Mouse (Mus musculus) midbrain, postnatal 0 days (tissue): ENCODE results near the gene Usp2. TPM values are rescaled to one million over a fixed set of nuclear protein-coding genes. Genes with fewer than 3 reads are reported as not detected.
A peak's percentile ranks its signal among the peaks of the same experiment; 100 is the strongest.

Experiments
- ATAC-seq: fragments of 200-750 bp; cut with Nextera tagmentation; 2 replicates; pipeline ENCODE4 v1.8.0; 2017; ENCODE audit warnings: moderate number of reproducible peaks, mild to moderate bottlenecking, moderate TSS enrichment, moderate library complexity; ENCODE audit not compliant: low FRiP score
- DNase-seq: peaks from one replicate; pipeline ENCODE4 v3.0.0-alpha.2; 2015; ENCODE audit warnings: low spot score
- H3K27ac ChIP-seq: fragments of 300-500 bp; sonication (generic); 2 replicates; pipeline ENCODE4 v1.5.1; 2014; ENCODE audit warnings: low read depth, mild to moderate bottlenecking, low read length, mixed read lengths
- H3K27me3 ChIP-seq: fragments of 300-500 bp; sonication (generic); 2 replicates; pipeline ENCODE4 v1.6.1; 2014; ENCODE audit warnings: low read length, control low read depth, mixed read lengths; ENCODE audit not compliant: insufficient read depth
- H3K36me3 ChIP-seq: fragments of 300-500 bp; sonication (generic); 2 replicates; pipeline ENCODE4 v1.6.1; 2014; ENCODE audit warnings: low read length, control low read depth, mixed read lengths; ENCODE audit not compliant: insufficient read depth
- H3K4me1 ChIP-seq: fragments of 300-500 bp; sonication (generic); 2 replicates; pipeline ENCODE4 v1.6.1; 2014; ENCODE audit warnings: mild to moderate bottlenecking, control low read depth, antibody characterized with exemption, low read length, mixed read lengths; ENCODE audit not compliant: insufficient read depth
- H3K4me2 ChIP-seq: fragments of 300-500 bp; sonication (generic); 2 replicates; pipeline ENCODE4 v1.6.1; 2014; ENCODE audit warnings: low read depth, mild to moderate bottlenecking, low read length, mixed read lengths; ENCODE audit not compliant: poor library complexity, severe bottlenecking
- H3K4me3 ChIP-seq: fragments of 300-500 bp; sonication (generic); 2 replicates; pipeline ENCODE4 v1.5.1; 2014; ENCODE audit warnings: low read depth, mild to moderate bottlenecking, low read length, moderate library complexity
- H3K9ac ChIP-seq: fragments of 300-500 bp; sonication (generic); replicated peaks from 2 replicates; pipeline ENCODE4 v1.6.1; 2014; ENCODE audit warnings: mild to moderate bottlenecking, low read length, moderate library complexity, mixed read lengths; ENCODE audit not compliant: poor library complexity, severe bottlenecking
- H3K9me3 ChIP-seq: fragments of 300-500 bp; sonication (generic); 2 replicates; pipeline ENCODE4 v1.6.1; 2016; ENCODE audit warnings: low read length, control low read depth
- CTCF ChIP-seq: IDR thresholded peaks from 2 replicates; pipeline ENCODE4 v1.5.1; 2016; ENCODE audit warnings: antibody characterized with exemption, mild to moderate bottlenecking
- WGBS: fragments of 180-500 bp; shearing (Covaris S2); extraction: QIAGEN DNeasy Blood & Tissue Kit; methylation state at CpG from one replicate; pipeline ENCODE4 v1.1.7; 2014; 5-methylcytosine and 5-hydroxymethylcytosine counted together
- polyA plus RNA-seq: library from polyadenylated mRNA; unstranded; fragments of >200 nt; fragmentation: Nextera tagmentation; extraction: Ambion mirVana; gene quantifications from 2 replicates; pipeline ENCODE4 v1.2.1, GENCODE M21; 2015
- total RNA-seq: library from RNA; depleted of rRNA; stranded (reverse); fragments of >200 nt; gene quantifications from 2 replicates; pipeline ENCODE4 v1.2.3, GENCODE M21; 2014

Usp2 gene
- total and polyA plus RNA-seq, 2 experiments from 2014 or later = 7.5 to 15.1 TPM

- peaks cover 32% of the 10 kb centered on the region for H3K27me3 ChIP-seq
- WGBS = 3% methylated on average over 45 of the region's 49 CpGs
- H3K4me3 ChIP-seq = peak overlapping the region; percentile 39
- ATAC-seq (peak; percentile 14; the same call in 1 of the 2 replicates), DNase-seq (peak; percentile 67)
- peaks cover 6% of the 10 kb centered on the region for H3K4me1 ChIP-seq
- no peak for TF ChIP-seq CTCF
- no peaks in the 10 kb centered on the region for H3K9me3 ChIP-seq
- 0 out of 2 replicates have a peak overlapping the region, but pooled peaks have one; percentile 39 for H3K9ac ChIP-seq
- H3K27ac ChIP-seq = no peak overlapping the region
- H3K36me3 ChIP-seq = no peaks in the 10 kb centered on the region
- H3K4me2 ChIP-seq = peak overlapping the region; percentile 78
Observed at GRCm38 (mm10) chr9:44134851-44135730, 68.3 kb downstream of the Usp2 start.

- TF ChIP-seq CTCF = no peak
- Histone ChIP-seq H3K4me2 (peak overlapping the region; percentile 78), H3K36me3 (no peaks in the 10 kb centered on the region), H3K4me1 (peaks cover 2% of the 10 kb centered on the region), H3K9me3 (no peaks in the 10 kb centered on the region), H3K9ac (no peak overlapping the region), H3K4me3 (peak overlapping the region; percentile 39; the same call in 1 of the 2 replicates), H3K27me3 (peaks cover 32% of the 10 kb centered on the region), H3K27ac (no peak overlapping the region)
- 67% methylated on average over 7 of the region's 7 CpGs for WGBS
- DNase-seq = no peak
- ATAC-seq = peak; percentile 14; the same call in 1 of the 2 replicates
Observed at GRCm38 (mm10) chr9:44135731-44136411, 69.0 kb downstream of the Usp2 start.

GRCm38 (mm10) chr9:44137846-44138245, 71.0 kb downstream of the Usp2 start:
- Histone ChIP-seq H3K27me3 (peaks cover 30% of the 10 kb centered on the region), H3K9me3 (no peaks in the 10 kb centered on the region), H3K36me3 (peaks cover 6% of the 10 kb centered on the region; the same call in 1 of the 2 replicates), H3K4me3 (no peak overlapping the region), H3K4me2 (no peak overlapping the region), H3K9ac (no peak overlapping the region), H3K27ac (no peak overlapping the region), H3K4me1 (peaks cover 2% of the 10 kb centered on the region)
- no peak for ATAC-seq
- 76% methylated on average over 4 of the region's 4 CpGs for WGBS
- TF ChIP-seq CTCF = no peak
- no peak for DNase-seq

DNA sequence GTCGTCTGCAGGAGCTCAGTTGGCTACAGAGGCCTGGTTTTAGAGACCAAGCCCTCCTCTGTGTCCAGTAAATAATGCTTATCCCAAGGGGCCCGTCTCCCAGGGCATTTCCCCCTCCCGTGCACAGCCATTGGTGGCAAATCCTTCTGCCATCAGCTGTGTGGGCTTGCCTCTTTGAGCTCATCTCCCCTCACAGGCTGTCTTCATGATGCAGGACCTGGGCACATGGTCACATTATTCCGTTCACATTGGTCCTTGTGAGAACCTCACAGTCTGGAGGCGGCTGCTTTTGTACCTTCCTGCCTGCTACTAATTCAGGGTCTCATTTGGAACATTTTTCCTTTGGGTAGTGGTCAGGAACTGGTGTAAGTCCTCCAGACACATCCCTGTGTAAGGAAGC, 75.1 kb downstream of the Usp2 start:
- no peak overlapping the region for H3K9ac ChIP-seq
- no peak for DNase-seq
- H3K4me2 ChIP-seq = no peak overlapping the region
- TF ChIP-seq CTCF = no peak
- peaks cover 10% of the 10 kb centered on the region; the same call in 1 of the 2 replicates for H3K36me3 ChIP-seq
- H3K27me3 ChIP-seq = no peaks in the 10 kb centered on the region
- no peak for ATAC-seq
- no peaks in the 10 kb centered on the region for H3K9me3 ChIP-seq
- no peak overlapping the region for H3K27ac ChIP-seq
- whole genome bisulfite sequencing = 62% methylated on average over 5 of the region's 5 CpGs
- H3K4me1 ChIP-seq = no peaks in the 10 kb centered on the region
- H3K4me3 ChIP-seq = no peak overlapping the region

DNA sequence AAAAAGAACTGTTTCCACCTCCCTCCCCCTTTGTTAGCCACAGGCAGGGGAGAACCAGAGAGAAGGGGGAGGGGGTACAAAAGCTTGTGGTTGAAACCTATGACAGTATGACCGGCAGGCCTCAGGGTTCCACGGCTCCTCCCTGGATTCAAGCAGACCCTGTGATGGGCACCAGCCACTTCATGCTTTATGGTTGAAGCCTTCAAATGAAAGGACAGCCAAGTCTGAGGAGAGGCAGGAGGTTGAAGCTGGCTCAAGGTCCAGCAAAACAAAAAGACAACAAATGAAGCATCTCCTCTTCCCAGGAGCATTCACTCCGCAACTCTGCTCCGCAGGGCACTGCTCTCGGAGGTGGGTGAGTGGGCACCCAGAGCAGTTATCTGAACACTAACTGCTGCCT, 76.6 kb downstream of the Usp2 start:
- H3K4me3 ChIP-seq = no peak overlapping the region
- H3K27me3 ChIP-seq = no peaks in the 10 kb centered on the region
- H3K4me1 ChIP-seq = no peaks in the 10 kb centered on the region
- WGBS = 70% methylated on average over 5 of the region's 5 CpGs
- H3K27ac ChIP-seq = no peak overlapping the region
- DNase-seq (no peak), ATAC-seq (no peak)
- TF ChIP-seq CTCF = no peak
- H3K4me2 ChIP-seq = no peak overlapping the region
- peaks cover 10% of the 10 kb centered on the region; the same call in 1 of the 2 replicates for H3K36me3 ChIP-seq
- H3K9me3 ChIP-seq = no peaks in the 10 kb centered on the region
- no peak overlapping the region for H3K9ac ChIP-seq
